Mouse (Mus musculus): ENCODE results near the gene Rad51ap1. TPM values are rescaled to one million over a fixed set of nuclear protein-coding genes. Genes with fewer than 3 reads are reported as not detected.

Rad51ap1 gene
- total and polyA plus RNA-seq, 3 experiments, result 30.0 to 84.1 (median 79.1) TPM

- H3K9ac ChIP-seq (ENCODE audit: insufficient read depth, low read depth), result no peak overlapping the region
- H3K4me3 ChIP-seq (replicated peaks in 1 of 3; ENCODE audit: low read depth in 2 of 3, low read length in 2 of 3, poor library complexity in 1 of 3), result no peak overlapping the region
- H3K4me1 ChIP-seq (ENCODE audit: control insufficient read depth in 1 of 2, insufficient read depth in 2 of 2), result no peaks in the 10 kb centered on the region
- DNase-seq (ENCODE audit: extremely low read depth), result no peak
- dilution Hi-C loops (cut with MboI; ENCODE audit: extremely low pct_ligation_motif_present, extremely low pct_unique_long_range_greater_than_20kb, low sequenced_read_pairs), result no loop called here
- no peak overlapping the region for H3K27ac ChIP-seq (ENCODE audit: insufficient read depth, low read depth)
- H3K9me3 ChIP-seq (replicated peaks; ENCODE audit: low read length), result no peaks in the 10 kb centered on the region
- H3K36me3 ChIP-seq (replicated peaks in 1 of 2; ENCODE audit: control insufficient read depth in 1 of 2, insufficient read depth in 1 of 2, low read length in 1 of 2), result peaks cover 27 to 66% of the 10 kb centered on the region in 2 experiments
- no peak for TF ChIP-seq MAX (IDR thresholded peaks at IDR 0.05; ENCODE audit: low read length)
- no peak for TF ChIP-seq USF1 (IDR thresholded peaks at IDR 0.05; ENCODE audit: low read depth, low read length)
- TF ChIP-seq MAFK (IDR thresholded peaks at IDR 0.05; ENCODE audit: insufficient replicate concordance, low read length), result no peak
- no peak for TF ChIP-seq ZNF384 (IDR thresholded peaks at IDR 0.05; ENCODE audit: low read depth, low read length)
- no peak for TF ChIP-seq ZC3H11A (IDR thresholded peaks at IDR 0.05; ENCODE audit: low read depth, low read length)
- TF ChIP-seq TBP (conservative IDR thresholded peaks at IDR 0.05; ENCODE audit: low read depth, low read length), result no peak
- TF ChIP-seq NELFE (IDR thresholded peaks at IDR 0.05; ENCODE audit: low read depth, low read length), result no peak
- TF ChIP-seq EP300 (IDR thresholded peaks at IDR 0.05; ENCODE audit: low read length), result no peak
- TF ChIP-seq MYC (IDR thresholded peaks at IDR 0.05; ENCODE audit: low read depth, low read length), result no peak
- TF ChIP-seq POLR2AphosphoS2 (IDR thresholded peaks at IDR 0.05; ENCODE audit: low read depth, low read length), result no peak
- TF ChIP-seq KAT2A (IDR thresholded peaks at IDR 0.05; ENCODE audit: insufficient replicate concordance, low read length), result no peak
- TF ChIP-seq ETS1 (conservative IDR thresholded peaks at IDR 0.05; ENCODE audit: low read depth, low read length), result no peak
- TF ChIP-seq CTCF (conservative IDR thresholded peaks at IDR 0.05 in 1 of 2, IDR thresholded peaks at IDR 0.05 in 1 of 2; ENCODE audit: low read depth in 2 of 2, low read length in 2 of 2), result no peak
- no peak for TF ChIP-seq ZKSCAN1 (IDR thresholded peaks at IDR 0.05; ENCODE audit: borderline replicate concordance, low read depth, low read length)
- no peak for TF ChIP-seq USF2 (conservative IDR thresholded peaks at IDR 0.05; ENCODE audit: low read depth, low read length)
- TF ChIP-seq PAX5 (IDR thresholded peaks at IDR 0.05; ENCODE audit: low read length), result no peak
- no peak for TF ChIP-seq RCOR1 (conservative IDR thresholded peaks at IDR 0.05; ENCODE audit: low read depth, low read length)
- no peak for TF ChIP-seq IRF4 (IDR thresholded peaks at IDR 0.05; ENCODE audit: low read depth, low read length)
- no peak for TF ChIP-seq JUND (conservative IDR thresholded peaks at IDR 0.05; ENCODE audit: low read depth, low read length)
- no peak overlapping the region for H3K4me2 ChIP-seq (ENCODE audit: insufficient read depth, low read depth, poor library complexity, severe bottlenecking)
- in situ Hi-C loops (cut with MboI; ENCODE audit: low pct_ligation_motif_present, low pct_unique_long_range_greater_than_20kb, low sequenced_read_pairs), result loop anchor here (10.0 kb wide), 1 partner anchor 141 kb away; the partner anchor contains the start of gene Tigar
- H3K79me2 ChIP-seq (replicated peaks; ENCODE audit: control insufficient read depth, extremely low read depth, insufficient read depth, poor library complexity, severe bottlenecking), result no peaks in the 10 kb centered on the region
- H3K27me3 ChIP-seq (replicated peaks), result no peaks in the 10 kb centered on the region
Observed at GRCm38 (mm10) chr6:126963426-126963825, 24.0 kb upstream of the Rad51ap1 start.

- Histone ChIP-seq H3K9ac (ENCODE audit: insufficient read depth, low read depth) (no peak overlapping the region), H3K36me3 (replicated peaks in 1 of 2; ENCODE audit: control insufficient read depth in 1 of 2, insufficient read depth in 1 of 2, low read length in 1 of 2) (peaks cover 31 to 64% of the 10 kb centered on the region in 2 experiments)
- in situ Hi-C loops (cut with MboI; ENCODE audit: low pct_ligation_motif_present, low pct_unique_long_range_greater_than_20kb, low sequenced_read_pairs), result loop anchor here (10.0 kb wide), 1 partner anchor 142 kb away; the partner anchor contains the start of gene Tigar
Observed at GRCm38 (mm10) chr6:126962709-126963108, 23.3 kb upstream of the Rad51ap1 start.

More at GRCm38 (mm10) chr6:126962709-126963108, 23.3 kb upstream of the Rad51ap1 start:
- Histone ChIP-seq H3K27me3 (replicated peaks) (no peaks in the 10 kb centered on the region), H3K79me2 (replicated peaks; ENCODE audit: control insufficient read depth, extremely low read depth, insufficient read depth, poor library complexity, severe bottlenecking) (no peaks in the 10 kb centered on the region), H3K4me2 (ENCODE audit: insufficient read depth, low read depth, poor library complexity, severe bottlenecking) (no peak overlapping the region), H3K4me3 (replicated peaks in 1 of 3; ENCODE audit: low read depth in 2 of 3, low read length in 2 of 3, poor library complexity in 1 of 3) (no peak overlapping the region), H3K9me3 (replicated peaks; ENCODE audit: low read length) (no peaks in the 10 kb centered on the region), H3K4me1 (ENCODE audit: control insufficient read depth in 1 of 2, insufficient read depth in 2 of 2) (no peaks in the 10 kb centered on the region), H3K27ac (ENCODE audit: insufficient read depth, low read depth) (no peak overlapping the region)
- dilution Hi-C loops (cut with MboI; ENCODE audit: extremely low pct_ligation_motif_present, extremely low pct_unique_long_range_greater_than_20kb, low sequenced_read_pairs), result no loop called here
- no peak for DNase-seq (ENCODE audit: extremely low read depth)
- TF ChIP-seq HCFC1 (IDR thresholded peaks at IDR 0.05; ENCODE audit: low read depth, low read length) (no peak), PAX5 (IDR thresholded peaks at IDR 0.05; ENCODE audit: low read length) (no peak), EP300 (IDR thresholded peaks at IDR 0.05; ENCODE audit: low read length) (no peak), CHD2 (IDR thresholded peaks at IDR 0.05; ENCODE audit: low read length) (no peak), ELF1 (IDR thresholded peaks at IDR 0.05; ENCODE audit: low read depth, low read length) (no peak), KAT2A (IDR thresholded peaks at IDR 0.05; ENCODE audit: insufficient replicate concordance, low read length) (no peak), TBP (conservative IDR thresholded peaks at IDR 0.05; ENCODE audit: low read depth, low read length) (no peak), ZMIZ1 (IDR thresholded peaks at IDR 0.05; ENCODE audit: low read depth, low read length) (no peak), JUND (conservative IDR thresholded peaks at IDR 0.05; ENCODE audit: low read depth, low read length) (no peak), NRF1 (IDR thresholded peaks at IDR 0.05; ENCODE audit: low read depth, low read length) (no peak), BHLHE40 (IDR thresholded peaks at IDR 0.05; ENCODE audit: low read depth, low read length) (no peak), CHD1 (IDR thresholded peaks at IDR 0.05; ENCODE audit: low read depth, low read length) (no peak), IRF4 (IDR thresholded peaks at IDR 0.05; ENCODE audit: low read depth, low read length) (no peak), POLR2A (IDR thresholded peaks at IDR 0.05; ENCODE audit: low read depth, low read length) (no peak), ZNF384 (IDR thresholded peaks at IDR 0.05; ENCODE audit: low read depth, low read length) (no peak)

Measured in CH12.LX (cell line).